Mouse (Mus musculus) forebrain, embryonic 12.5 days (tissue): ENCODE measurements around the gene Plbd2. TPM values are rescaled to one million over a fixed set of nuclear protein-coding genes. Genes with fewer than 3 reads are reported as not detected.

ENCODE experiments used
- ATAC-seq: fragments of 200-750 bp; cut with Nextera tagmentation; 2 replicates; pipeline ENCODE4 v1.8.0; 2017; ENCODE audit warnings: moderate TSS enrichment; ENCODE audit not compliant: low FRiP score
- H3K27ac ChIP-seq: fragments of 300-500 bp; sonication (generic); 2 replicates; pipeline ENCODE4 v1.5.1; 2016; ENCODE audit warnings: mild to moderate bottlenecking
- H3K27me3 ChIP-seq: fragments of 300-500 bp; sonication (generic); 2 replicates; pipeline ENCODE4 v1.6.1; 2016; ENCODE audit warnings: mild to moderate bottlenecking
- H3K36me3 ChIP-seq: fragments of 300-500 bp; sonication (generic); replicated peaks from 2 replicates; pipeline ENCODE4 v1.6.1; 2016; ENCODE audit warnings: mild to moderate bottlenecking
- H3K4me1 ChIP-seq: fragments of 300-500 bp; sonication (generic); 2 replicates; pipeline ENCODE4 v1.6.1; 2016
- H3K4me2 ChIP-seq: fragments of 300-500 bp; sonication (generic); 2 replicates; pipeline ENCODE4 v1.6.1; 2016; ENCODE audit warnings: mild to moderate bottlenecking, moderate library complexity
- H3K4me3 ChIP-seq: fragments of 300-500 bp; sonication (generic); replicated peaks from 2 replicates; pipeline ENCODE4 v1.5.1; 2016; ENCODE audit warnings: mild to moderate bottlenecking
- H3K9ac ChIP-seq: fragments of 300-500 bp; sonication (generic); 2 replicates; pipeline ENCODE4 v1.6.1; 2016; ENCODE audit warnings: mild to moderate bottlenecking
- H3K9me3 ChIP-seq: fragments of 300-500 bp; sonication (generic); 2 replicates; pipeline ENCODE4 v1.6.1; 2016
- WGBS: fragments of 180-500 bp; shearing (Covaris S2); methylation state at CpG from one replicate; pipeline ENCODE4 v1.1.7; 2016; 5-methylcytosine and 5-hydroxymethylcytosine counted together
- polyA plus RNA-seq: library from polyadenylated mRNA; unstranded; fragments of >200 nt; fragmentation: Nextera tagmentation; extraction: Ambion mirVana; gene quantifications from 2 replicates; pipeline ENCODE4 v1.2.1, GENCODE M21; 2016

Gene Plbd2
- polyA plus RNA-seq, 1 experiment from 2014 or later, result 25.9 TPM

GRCm38 (mm10) chr5:120524736-120525135, 21.3 kb upstream of the Plbd2 start:
- H3K9me3 ChIP-seq, result no peaks in the 10 kb centered on the region

GRCm38 (mm10) chr5:120522649-120523048, 19.2 kb upstream of the Plbd2 start:
- Histone ChIP-seq H3K27me3 (peaks cover 3% of the 10 kb centered on the region; the same call in 1 of the 2 replicates), H3K9me3 (no peaks in the 10 kb centered on the region), H3K27ac (no peak overlapping the region), H3K36me3 (no peaks in the 10 kb centered on the region), H3K9ac (no peak overlapping the region), H3K4me1 (no peaks in the 10 kb centered on the region), H3K4me2 (no peak overlapping the region), H3K4me3 (no peak overlapping the region)
- ATAC-seq, result no peak
- WGBS, result 69% methylated on average over 3 of the region's 3 CpGs

More at GRCm38 (mm10) chr5:120524736-120525135, 21.3 kb upstream of the Plbd2 start:
- ATAC-seq, result no peak
- Histone ChIP-seq H3K4me1 (no peaks in the 10 kb centered on the region), H3K9ac (no peak overlapping the region), H3K4me3 (no peak overlapping the region), H3K27ac (no peak overlapping the region), H3K27me3 (peaks cover 3% of the 10 kb centered on the region; the same call in 1 of the 2 replicates), H3K36me3 (no peaks in the 10 kb centered on the region), H3K4me2 (no peak overlapping the region)
- WGBS, result 93% methylated on average over 2 of the region's 2 CpGs

- Histone ChIP-seq H3K4me1 (peaks cover 21% of the 10 kb centered on the region), H3K9me3 (no peaks in the 10 kb centered on the region)
- ATAC-seq, result no peak
Measured at GRCm38 (mm10) chr5:120517552-120517951, 14.1 kb upstream of the Plbd2 start.

GRCm38 (mm10) chr5:120516221-120516984, 13.0 kb upstream of the Plbd2 start:
- WGBS, result 74% methylated on average over 15 of the region's 15 CpGs
- Histone ChIP-seq H3K4me1 (peaks cover 22% of the 10 kb centered on the region), H3K4me2 (no peak overlapping the region), H3K27ac (no peak overlapping the region), H3K36me3 (no peaks in the 10 kb centered on the region), H3K4me3 (no peak overlapping the region), H3K9me3 (no peaks in the 10 kb centered on the region), H3K9ac (no peak overlapping the region), H3K27me3 (peaks cover 23% of the 10 kb centered on the region)
- ATAC-seq, result no peak

More at GRCm38 (mm10) chr5:120517552-120517951, 14.1 kb upstream of the Plbd2 start:
- Histone ChIP-seq H3K36me3 (no peaks in the 10 kb centered on the region), H3K4me3 (no peak overlapping the region), H3K4me2 (no peak overlapping the region), H3K27ac (no peak overlapping the region), H3K9ac (no peak overlapping the region), H3K27me3 (peaks cover 11% of the 10 kb centered on the region)
- WGBS, result 61% methylated on average over 9 of the region's 9 CpGs

- Histone ChIP-seq H3K27ac (no peak overlapping the region), H3K9ac (no peak overlapping the region), H3K9me3 (no peaks in the 10 kb centered on the region), H3K36me3 (no peaks in the 10 kb centered on the region), H3K27me3 (peaks cover 22% of the 10 kb centered on the region), H3K4me3 (no peak overlapping the region), H3K4me2 (no peak overlapping the region), H3K4me1 (peaks cover 31% of the 10 kb centered on the region)
- WGBS, result 80% methylated on average over 7 of the region's 7 CpGs
- ATAC-seq, result no peak
Measured at GRCm38 (mm10) chr5:120515451-120515850, 12.0 kb upstream of the Plbd2 start.

DNA sequence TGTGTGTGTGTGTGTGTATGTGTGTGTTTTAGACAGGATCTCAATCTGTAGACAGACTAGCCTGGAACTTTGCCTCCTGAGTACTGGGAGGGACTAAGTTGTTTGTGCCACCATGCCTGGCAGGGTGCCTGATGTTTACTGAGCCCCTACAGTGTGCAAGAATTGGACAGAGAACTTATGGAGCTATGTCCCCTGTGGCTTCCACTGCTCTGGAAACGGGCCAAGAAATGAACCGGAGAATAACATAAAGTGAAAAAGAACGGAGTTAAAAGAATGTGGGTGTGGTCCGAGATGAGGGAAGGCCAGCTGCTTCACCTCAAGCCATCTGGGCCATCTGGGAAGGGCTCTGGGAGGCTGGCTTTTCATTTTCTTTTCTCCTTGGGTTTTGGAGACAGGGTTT, 11.3 kb upstream of the Plbd2 start:
- Histone ChIP-seq H3K27ac (peak overlapping the region; percentile 53; the same call in 1 of the 2 replicates), H3K4me1 (peaks cover 35% of the 10 kb centered on the region)
- ATAC-seq, result no peak

DNA sequence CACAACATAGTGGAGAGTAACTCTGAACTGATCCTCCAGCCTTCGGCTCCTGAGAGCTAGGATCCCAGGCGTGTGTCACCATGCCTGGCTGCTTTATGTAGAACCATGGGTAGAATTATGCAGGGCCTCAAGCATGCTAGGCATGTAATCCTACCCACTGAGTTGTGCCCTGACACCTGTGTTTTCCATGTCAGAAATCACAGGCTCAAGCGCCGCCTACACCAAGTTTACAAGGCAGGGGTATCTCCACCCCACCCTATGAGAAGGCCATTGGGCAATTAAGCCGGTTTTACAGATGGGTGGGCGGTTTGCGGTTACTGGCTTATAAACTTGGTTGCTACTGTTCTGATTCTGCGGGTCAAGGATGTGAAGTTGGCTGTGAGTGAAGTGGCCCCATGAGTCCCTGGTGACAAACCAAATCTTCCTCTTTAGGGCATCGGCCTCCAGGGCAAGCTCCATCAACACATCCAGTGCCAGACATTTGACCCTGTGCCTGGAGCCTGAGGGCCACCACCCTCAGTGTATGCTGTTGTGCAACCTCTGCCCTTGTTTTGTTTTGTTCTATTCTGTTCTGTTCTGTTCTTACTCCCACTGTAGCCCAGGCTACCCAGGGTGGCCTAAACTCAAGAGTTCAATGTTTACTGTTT, 10.7 kb upstream of the Plbd2 start:
- ATAC-seq, result no peak
- Histone ChIP-seq H3K9ac (no peak overlapping the region), H3K4me2 (no peak overlapping the region), H3K4me3 (no peak overlapping the region), H3K4me1 (peaks cover 35% of the 10 kb centered on the region), H3K9me3 (no peaks in the 10 kb centered on the region), H3K27me3 (peaks cover 22% of the 10 kb centered on the region), H3K36me3 (no peaks in the 10 kb centered on the region), H3K27ac (no peak overlapping the region)
- WGBS, result 94% methylated on average over 9 of the region's 9 CpGs

More for the DNA sequence above, 11.3 kb upstream of the Plbd2 start:
- H3K36me3 ChIP-seq, result no peaks in the 10 kb centered on the region
- H3K27me3 ChIP-seq, result peaks cover 22% of the 10 kb centered on the region
- WGBS, result 48% methylated on average over 4 of the region's 4 CpGs
- no peak overlapping the region; the same call in 1 of the 2 replicates for H3K4me2 ChIP-seq
- H3K9ac ChIP-seq, result no peak overlapping the region
- no peaks in the 10 kb centered on the region for H3K9me3 ChIP-seq
- no peak overlapping the region for H3K4me3 ChIP-seq

GRCm38 (mm10) chr5:120512911-120513555, 9.6 kb upstream of the Plbd2 start:
- 42% methylated on average over 15 of the region's 15 CpGs for WGBS
- ATAC-seq, result no peak
- H3K4me2 ChIP-seq, result no peak overlapping the region
- no peaks in the 10 kb centered on the region for H3K36me3 ChIP-seq
- H3K4me1 ChIP-seq, result peaks cover 35% of the 10 kb centered on the region
- no peak overlapping the region for H3K27ac ChIP-seq
- no peak overlapping the region for H3K9ac ChIP-seq
- H3K9me3 ChIP-seq, result no peaks in the 10 kb centered on the region
- no peak overlapping the region for H3K4me3 ChIP-seq
- H3K27me3 ChIP-seq, result peaks cover 22% of the 10 kb centered on the region

GRCm38 (mm10) chr5:120511643-120512220, 8.3 kb upstream of the Plbd2 start:
- 31% methylated on average over 14 of the region's 14 CpGs for WGBS
- no peak overlapping the region for H3K27ac ChIP-seq

DNA sequence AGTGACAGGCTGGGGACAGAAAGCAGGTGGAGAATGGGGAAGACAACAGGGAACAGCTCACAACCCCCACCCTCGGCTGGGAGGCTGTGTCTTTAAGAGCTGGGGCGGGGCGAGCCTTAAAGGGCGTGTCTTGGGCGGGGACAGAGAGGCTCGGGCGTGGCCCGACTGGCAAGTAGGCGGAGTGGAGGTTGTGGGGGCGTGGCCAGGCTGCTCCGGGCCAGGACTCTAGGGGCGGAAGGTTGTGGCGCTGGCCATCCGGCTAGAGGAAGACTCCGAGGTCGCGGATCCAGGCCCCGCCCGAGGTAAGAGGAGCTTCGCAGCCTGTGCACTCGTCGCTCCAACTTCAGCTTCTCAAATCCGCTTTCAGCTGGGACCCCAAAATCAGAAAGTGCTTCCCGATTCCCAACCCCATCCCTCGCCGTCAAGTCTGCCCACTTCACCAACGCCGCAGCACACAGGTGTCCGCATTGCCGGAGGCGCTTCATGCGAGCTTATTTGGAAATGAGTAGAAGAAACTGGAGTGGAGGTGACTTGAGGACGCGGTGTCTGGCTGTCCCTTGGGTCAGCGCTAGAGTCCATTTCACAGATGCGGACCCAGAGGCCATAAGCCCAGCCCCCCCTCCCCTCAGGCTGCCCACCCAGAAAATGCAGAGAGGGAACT, 7.7 kb upstream of the Plbd2 start, which contains the start of gene Slc8b1:
Slc8b1 (plus strand) TSS at position 187 of the 661 bp plus-strand sequence.
- no peak within 1 kb of the TSS for H3K27ac ChIP-seq
- 1% methylated on average over 36 of the region's 36 CpGs for WGBS
- peak within 1 kb of the TSS; percentile 46 for H3K4me3 ChIP-seq
- peaks cover 35% of the 10 kb centered on the region for H3K4me1 ChIP-seq
- peak within 1 kb of the TSS; percentile 47 for H3K9ac ChIP-seq
- peaks cover 22% of the 10 kb centered on the region for H3K27me3 ChIP-seq
- no peaks in the 10 kb centered on the region for H3K9me3 ChIP-seq
- ATAC-seq, result peak; percentile 89
- peak within 1 kb of the TSS; percentile 59 for H3K4me2 ChIP-seq
- no peaks in the 10 kb centered on the region for H3K36me3 ChIP-seq

More at GRCm38 (mm10) chr5:120511643-120512220, 8.3 kb upstream of the Plbd2 start:
- Histone ChIP-seq H3K4me1 (peaks cover 35% of the 10 kb centered on the region), H3K27me3 (peaks cover 22% of the 10 kb centered on the region), H3K36me3 (no peaks in the 10 kb centered on the region), H3K4me2 (peak overlapping the region; percentile 59), H3K9ac (no peak overlapping the region; the same call in 1 of the 2 replicates), H3K9me3 (no peaks in the 10 kb centered on the region), H3K4me3 (peak overlapping the region; percentile 46)
- ATAC-seq, result no peak

- no peak for ATAC-seq
- Histone ChIP-seq H3K9ac (no peak overlapping the region), H3K4me1 (peaks cover 25% of the 10 kb centered on the region), H3K9me3 (no peaks in the 10 kb centered on the region), H3K27me3 (peaks cover 11% of the 10 kb centered on the region), H3K27ac (no peak overlapping the region), H3K4me2 (no peak overlapping the region), H3K4me3 (no peak overlapping the region), H3K36me3 (no peaks in the 10 kb centered on the region)
- WGBS, result 53% methylated on average over 4 of the region's 4 CpGs
Measured at GRCm38 (mm10) chr5:120507311-120507710, 3.9 kb upstream of the Plbd2 start.
